Mouse (Mus musculus) lung, embryonic 14.5 days (tissue): ENCODE results near the gene Zfp658. TPM values are rescaled to one million over a fixed set of nuclear protein-coding genes. Genes with fewer than 3 reads are reported as not detected.

Experiments
- ATAC-seq: fragments of 200-750 bp; cut with Nextera tagmentation; 2 replicates; pipeline ENCODE4 v1.8.0; 2017; ENCODE audit warnings: mild to moderate bottlenecking, moderate TSS enrichment, moderate library complexity; ENCODE audit not compliant: insufficient read depth
- DNase-seq: peaks from one replicate; pipeline ENCODE4 v3.0.0-alpha.2; 2015
- H3K27ac ChIP-seq: fragments of 300-500 bp; sonication (generic); 2 replicates; pipeline ENCODE4 v1.5.1; 2014; ENCODE audit warnings: low read depth, mild to moderate bottlenecking, moderate library complexity
- H3K27me3 ChIP-seq: fragments of 300-500 bp; sonication (generic); 2 replicates; pipeline ENCODE4 v1.6.1; 2014; ENCODE audit warnings: low read length, control low read depth; ENCODE audit not compliant: insufficient read depth
- H3K36me3 ChIP-seq: fragments of 300-500 bp; sonication (generic); 2 replicates; pipeline ENCODE4 v1.6.1; 2014; ENCODE audit warnings: control low read depth; ENCODE audit not compliant: insufficient read depth
- H3K4me1 ChIP-seq: fragments of 300-500 bp; sonication (generic); 2 replicates; pipeline ENCODE4 v1.6.1; 2014; ENCODE audit warnings: antibody characterized with exemption, control low read depth; ENCODE audit not compliant: insufficient read depth
- H3K4me2 ChIP-seq: fragments of 300-500 bp; sonication (generic); 2 replicates; pipeline ENCODE4 v1.6.1; 2014; ENCODE audit warnings: mild to moderate bottlenecking
- H3K4me3 ChIP-seq: fragments of 300-500 bp; sonication (generic); 2 replicates; pipeline ENCODE4 v1.5.1; 2014; ENCODE audit warnings: low read depth, low read length
- H3K9ac ChIP-seq: fragments of 300-500 bp; sonication (generic); 2 replicates; pipeline ENCODE4 v1.6.1; 2014
- H3K9me3 ChIP-seq: fragments of 300-500 bp; sonication (generic); 2 replicates; pipeline ENCODE4 v1.6.1; 2016; ENCODE audit warnings: low read depth, low read length, control low read depth
- CTCF ChIP-seq: IDR thresholded peaks from 2 replicates; pipeline ENCODE4 v1.5.1; 2016; ENCODE audit warnings: antibody characterized with exemption, low read depth
- WGBS: fragments of 180-500 bp; shearing (Covaris S2); extraction: QIAGEN DNeasy Blood & Tissue Kit; methylation state at CpG from one replicate; pipeline ENCODE4 v1.1.7; 2014; 5-methylcytosine and 5-hydroxymethylcytosine counted together
- polyA plus RNA-seq: library from polyadenylated mRNA; unstranded; fragments of >200 nt; fragmentation: Nextera tagmentation; extraction: Ambion mirVana; gene quantifications from 2 replicates; pipeline ENCODE4 v1.2.1, GENCODE M21; 2014

Gene Zfp658
- polyA plus RNA-seq, 1 experiment from 2014 or later, result 5.3 TPM

DNA sequence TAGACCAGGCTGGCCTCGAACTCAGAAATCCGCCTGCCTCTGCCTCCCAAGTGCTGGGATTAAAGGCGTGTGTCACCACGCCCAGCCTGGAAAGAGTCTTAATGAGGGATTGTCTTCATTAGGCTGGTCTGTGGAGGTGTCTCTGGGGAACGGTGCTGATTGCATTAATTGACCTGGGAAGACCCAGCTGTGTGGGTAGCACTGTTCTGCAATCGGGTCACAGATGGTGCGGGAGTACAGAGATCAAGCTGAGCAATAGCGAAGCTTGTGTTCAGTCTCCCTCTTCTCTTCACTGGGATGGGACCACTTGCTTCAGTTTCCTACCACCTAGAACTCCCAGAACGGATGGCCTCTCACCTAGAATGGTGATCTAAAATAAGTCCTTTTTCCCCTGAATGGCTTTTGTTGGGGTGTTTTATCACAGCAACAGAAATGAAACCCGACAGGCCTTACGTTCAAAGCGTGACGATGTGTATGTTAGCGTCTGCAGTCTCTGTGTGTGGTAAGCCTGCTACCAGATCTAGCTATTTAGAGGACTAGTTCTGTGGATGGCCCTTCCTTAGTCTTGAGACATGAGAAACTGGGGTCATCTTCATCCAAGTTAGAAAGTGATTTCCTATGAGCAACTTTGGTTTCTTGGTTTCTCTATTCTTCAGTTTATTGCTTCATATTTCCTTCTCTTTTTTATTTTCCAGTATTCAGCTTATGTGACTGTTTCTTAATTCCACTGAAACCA is 51.9 kb downstream of the Zfp658 start:
- Histone ChIP-seq H3K9ac (no peak overlapping the region), H3K27me3 (no peaks in the 10 kb centered on the region), H3K36me3 (no peaks in the 10 kb centered on the region), H3K9me3 (no peaks in the 10 kb centered on the region), H3K4me2 (no peak overlapping the region), H3K27ac (no peak overlapping the region), H3K4me3 (no peak overlapping the region), H3K4me1 (no peaks in the 10 kb centered on the region)
- DNase-seq, result no peak
- ATAC-seq, result no peak
- WGBS, result 91% methylated on average over 14 of the region's 14 CpGs
- TF ChIP-seq CTCF, result no peak

DNA sequence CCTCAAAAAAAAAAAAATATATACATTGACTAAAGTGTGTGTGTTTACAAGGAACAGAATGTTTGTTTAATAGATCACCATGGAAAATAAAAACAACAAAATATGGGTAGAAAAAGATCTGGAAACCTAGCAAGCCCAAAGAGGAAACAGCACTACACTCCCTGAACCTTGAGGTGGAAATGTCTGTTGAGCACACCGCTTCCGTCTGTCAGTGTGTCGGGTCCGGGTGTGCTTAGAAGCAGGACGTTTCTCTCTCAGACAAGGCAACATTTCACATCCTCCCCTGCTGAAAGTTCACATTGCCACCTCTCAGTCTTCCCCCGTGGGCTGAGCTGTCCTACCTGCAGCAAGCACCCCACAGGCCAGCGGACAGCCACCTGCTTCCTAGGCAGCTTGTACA is 60.9 kb downstream of the Zfp658 start:
- TF ChIP-seq CTCF, result no peak
- Histone ChIP-seq H3K27me3 (no peaks in the 10 kb centered on the region), H3K4me1 (no peaks in the 10 kb centered on the region), H3K9me3 (no peaks in the 10 kb centered on the region), H3K9ac (no peak overlapping the region), H3K4me2 (no peak overlapping the region), H3K27ac (no peak overlapping the region), H3K4me3 (no peak overlapping the region), H3K36me3 (no peaks in the 10 kb centered on the region)
- ATAC-seq (no peak), DNase-seq (no peak)
- WGBS, result 67% methylated on average over 7 of the region's 7 CpGs

GRCm38 (mm10) chr7:43623819-43624218 is 61.8 kb downstream of the Zfp658 start:
- Histone ChIP-seq H3K9ac (no peak overlapping the region), H3K4me2 (no peak overlapping the region), H3K27ac (no peak overlapping the region), H3K9me3 (no peaks in the 10 kb centered on the region), H3K4me1 (no peaks in the 10 kb centered on the region), H3K27me3 (no peaks in the 10 kb centered on the region), H3K4me3 (no peak overlapping the region), H3K36me3 (no peaks in the 10 kb centered on the region)
- 8% methylated on average over 10 of the region's 10 CpGs for WGBS
- DNase-seq (no peak), ATAC-seq (no peak)
- no peak for TF ChIP-seq CTCF

Other genes with a start within 250 kb of the Zfp658 start
- 15.5 and 16.3 TPM in 2 replicates for gene Zfp715, start 249.0 kb upstream of the Zfp658 start, polyA plus RNA-seq
- 0.13 TPM in 1 of 2 replicates, not detected in the other for gene Siglecf, start 210.9 kb upstream of the Zfp658 start, polyA plus RNA-seq
- 0.37 and 0.60 TPM in 2 replicates for gene Siglecg, start 154.1 kb upstream of the Zfp658 start, polyA plus RNA-seq
- not detected in 2 replicates for gene Lim2, start 134.6 kb upstream of the Zfp658 start, polyA plus RNA-seq
- gene Nkg7, start 125.2 kb upstream of the Zfp658 start, polyA plus RNA-seq, result 0.58 and 1.3 TPM in 2 replicates
- not detected in 2 replicates for gene Cldnd2, start 121.5 kb upstream of the Zfp658 start, polyA plus RNA-seq
- gene Etfb, start 118.2 kb upstream of the Zfp658 start, polyA plus RNA-seq, result 306 and 314 TPM in 2 replicates
- gene Gm45233, start 118.1 kb upstream of the Zfp658 start, polyA plus RNA-seq, result 0.37 TPM in 1 of 2 replicates, not detected in the other
- 2.1 and 2.4 TPM in 2 replicates for gene Vsig10l, start 99.1 kb upstream of the Zfp658 start, polyA plus RNA-seq
- 0.38 TPM in 2 replicates for gene Iglon5, start 72.2 kb upstream of the Zfp658 start, polyA plus RNA-seq
- not detected in 2 replicates for gene 4931406B18Rik, start 56.3 kb upstream of the Zfp658 start, polyA plus RNA-seq
- 1.8 and 2.0 TPM in 2 replicates for gene Cd33, start 17.8 kb upstream of the Zfp658 start, polyA plus RNA-seq
- 14.6 and 15.1 TPM in 2 replicates for gene Zfp719, start 17.4 kb downstream of the Zfp658 start, polyA plus RNA-seq
- gene Zfp819, start 44.9 kb downstream of the Zfp658 start, polyA plus RNA-seq, result 0.23 and 0.33 TPM in 2 replicates
- gene Ceacam18, start 72.5 kb downstream of the Zfp658 start, polyA plus RNA-seq, result not detected in 2 replicates
- gene Siglece, start 97.9 kb downstream of the Zfp658 start, polyA plus RNA-seq, result 0.62 and 1.1 TPM in 2 replicates
- gene Ctu1, start 109.8 kb downstream of the Zfp658 start, polyA plus RNA-seq, result 10.8 TPM in 2 replicates
- not detected in 2 replicates for gene Klk14, start 128.2 kb downstream of the Zfp658 start, polyA plus RNA-seq
- 1.3 and 1.7 TPM in 2 replicates for gene Klk13, start 150.3 kb downstream of the Zfp658 start, polyA plus RNA-seq
- gene Klk12, start 206.6 kb downstream of the Zfp658 start, polyA plus RNA-seq, result not detected in 2 replicates
- not detected in 2 replicates for gene Klk11, start 212.3 kb downstream of the Zfp658 start, polyA plus RNA-seq
- 0.70 and 0.81 TPM in 2 replicates for gene Klk10, start 218.8 kb downstream of the Zfp658 start, polyA plus RNA-seq
- 0.20 TPM in 1 of 2 replicates, not detected in the other for gene Klk9, start 229.6 kb downstream of the Zfp658 start, polyA plus RNA-seq
- 21.0 and 26.2 TPM in 2 replicates for gene Klk8, start 235.3 kb downstream of the Zfp658 start, polyA plus RNA-seq
- 0.09 TPM in 1 of 2 replicates, not detected in the other for gene Klk7, start 249.0 kb downstream of the Zfp658 start, polyA plus RNA-seq